Mouse (Mus musculus) thymus, adult 2 months (tissue): ENCODE data around the gene Spata3.

Experiments
- CTCF ChIP-seq: fragments of 200-500 bp; IDR thresholded peaks from 2 replicates; pipeline ENCODE4 v1.5.1; 2012; ENCODE audit warnings: mild to moderate bottlenecking, control low read depth, low read length, moderate library complexity, borderline replicate concordance; ENCODE audit not compliant: control insufficient read depth, poor library complexity, insufficient read depth; ENCODE audit errors: extremely low read depth
- POLR2A ChIP-seq: fragments of 200-500 bp; IDR thresholded peaks from 2 replicates; pipeline ENCODE4 v1.6.1; 2012; ENCODE audit warnings: mild to moderate bottlenecking, low read length, control low read depth, moderate library complexity; ENCODE audit not compliant: control insufficient read depth, poor library complexity, insufficient read depth; ENCODE audit errors: extremely low read depth

- no peak for TF ChIP-seq POLR2A
- peak; percentile 96 for TF ChIP-seq CTCF
These were observed 42.5 kb downstream of the Spata3 start for GRCm38 (mm10) chr1:86058856-86059769.
